Mouse (Mus musculus) embryonic facial prominence, embryonic 13.5 days (tissue): ENCODE data around the gene Fgfr2. TPM values are rescaled to one million over a fixed set of nuclear protein-coding genes. Genes with fewer than 3 reads are reported as not detected.
A peak's percentile ranks its signal among the peaks of the same experiment; 100 is the strongest.

Experiments used
- ATAC-seq: fragments of 200-750 bp; cut with Nextera tagmentation; 2 replicates; pipeline ENCODE4 v1.8.0; 2017; ENCODE audit warnings: low read depth; ENCODE audit not compliant: insufficient number of reproducible peaks, insufficient read depth, low FRiP score, low TSS enrichment
- H3K27ac ChIP-seq: fragments of 300-500 bp; sonication (generic); 2 replicates; pipeline ENCODE4 v1.5.1; 2015; ENCODE audit warnings: moderate library complexity, mild to moderate bottlenecking, inconsistent platforms
- H3K27me3 ChIP-seq: fragments of 300-500 bp; sonication (generic); 2 replicates; pipeline ENCODE4 v1.6.1; 2015; ENCODE audit warnings: mild to moderate bottlenecking, inconsistent platforms
- H3K36me3 ChIP-seq: fragments of 300-500 bp; sonication (generic); 2 replicates; pipeline ENCODE4 v1.6.1; 2015; ENCODE audit warnings: mild to moderate bottlenecking, inconsistent platforms
- H3K4me1 ChIP-seq: fragments of 300-500 bp; sonication (generic); 2 replicates; pipeline ENCODE4 v1.6.1; 2015; ENCODE audit warnings: inconsistent platforms
- H3K4me2 ChIP-seq: fragments of 300-500 bp; sonication (generic); 2 replicates; pipeline ENCODE4 v1.6.1; 2015; ENCODE audit warnings: moderate library complexity, mild to moderate bottlenecking, inconsistent platforms
- H3K4me3 ChIP-seq: fragments of 300-500 bp; sonication (generic); 2 replicates; pipeline ENCODE4 v1.5.1; 2015; ENCODE audit warnings: mild to moderate bottlenecking, inconsistent platforms
- H3K9ac ChIP-seq: fragments of 300-500 bp; sonication (generic); 2 replicates; pipeline ENCODE4 v1.6.1; 2015; ENCODE audit warnings: mild to moderate bottlenecking, inconsistent platforms
- H3K9me3 ChIP-seq: fragments of 300-500 bp; sonication (generic); 2 replicates; pipeline ENCODE4 v1.6.1; 2016; ENCODE audit warnings: inconsistent platforms
- WGBS: fragments of 180-500 bp; shearing (Covaris S2); methylation state at CpG from one replicate; pipeline ENCODE4 v1.1.7; 2015; ENCODE audit warnings: mixed read lengths; 5-methylcytosine and 5-hydroxymethylcytosine counted together
- polyA plus RNA-seq: library from polyadenylated mRNA; unstranded; fragments of >200 nt; fragmentation: Nextera tagmentation; extraction: Ambion mirVana; gene quantifications from 2 replicates; pipeline ENCODE4 v1.2.1, GENCODE M21; 2015

Fgfr2 gene
- polyA plus RNA-seq, 1 experiment from 2014 or later = 174 TPM

- no peak overlapping the region for H3K27ac ChIP-seq
- no peak for ATAC-seq
- H3K27me3 ChIP-seq = peaks cover 44% of the 10 kb centered on the region
- H3K9me3 ChIP-seq = no peaks in the 10 kb centered on the region
- H3K36me3 ChIP-seq = no peaks in the 10 kb centered on the region
- H3K4me3 ChIP-seq = no peak overlapping the region
- H3K4me2 ChIP-seq = no peak overlapping the region
- no peak overlapping the region for H3K9ac ChIP-seq
- WGBS = 78% methylated on average over 17 of the region's 17 CpGs
- H3K4me1 ChIP-seq = peaks cover 16% of the 10 kb centered on the region
These were observed 1494.8 kb downstream of the Fgfr2 start for GRCm38 (mm10) chr7:131628356-131628755.

- ATAC-seq = no peak
- H3K4me1 ChIP-seq = no peaks in the 10 kb centered on the region
- no peak overlapping the region for H3K4me2 ChIP-seq
- no peaks in the 10 kb centered on the region for H3K9me3 ChIP-seq
- H3K27me3 ChIP-seq = no peaks in the 10 kb centered on the region; the same call in 1 of the 2 replicates
- H3K9ac ChIP-seq = no peak overlapping the region
- no peak overlapping the region for H3K27ac ChIP-seq
- H3K36me3 ChIP-seq = no peaks in the 10 kb centered on the region
- WGBS = 31% methylated on average over 7 of the region's 7 CpGs
- H3K4me3 ChIP-seq = no peak overlapping the region
These were observed 1513.5 kb downstream of the Fgfr2 start for GRCm38 (mm10) chr7:131609677-131610076.

GRCm38 (mm10) chr7:131608049-131608448 lies 1515.1 kb downstream of the Fgfr2 start:
- H3K4me2 ChIP-seq = no peak overlapping the region
- no peaks in the 10 kb centered on the region for H3K9me3 ChIP-seq
- H3K9ac ChIP-seq = no peak overlapping the region
- H3K27me3 ChIP-seq = no peaks in the 10 kb centered on the region; the same call in 1 of the 2 replicates
- 91% methylated on average over 6 of the region's 6 CpGs for WGBS
- ATAC-seq = no peak
- no peak overlapping the region for H3K4me3 ChIP-seq
- H3K27ac ChIP-seq = no peak overlapping the region
- no peaks in the 10 kb centered on the region for H3K36me3 ChIP-seq
- H3K4me1 ChIP-seq = no peaks in the 10 kb centered on the region

GRCm38 (mm10) chr7:131605481-131605880 lies 1517.7 kb downstream of the Fgfr2 start:
- no peaks in the 10 kb centered on the region for H3K36me3 ChIP-seq
- 76% methylated on average over 4 of the region's 4 CpGs for WGBS

GRCm38 (mm10) chr7:131604946-131605345 lies 1518.2 kb downstream of the Fgfr2 start:
- peaks cover 6% of the 10 kb centered on the region for H3K27me3 ChIP-seq
- no peaks in the 10 kb centered on the region for H3K36me3 ChIP-seq
- 88% methylated on average over 10 of the region's 10 CpGs for WGBS
- no peak for ATAC-seq
- H3K9me3 ChIP-seq = no peaks in the 10 kb centered on the region
- peaks cover 4% of the 10 kb centered on the region; the same call in 1 of the 2 replicates for H3K4me1 ChIP-seq
- H3K4me2 ChIP-seq = no peak overlapping the region
- H3K4me3 ChIP-seq = no peak overlapping the region
- no peak overlapping the region for H3K9ac ChIP-seq
- H3K27ac ChIP-seq = no peak overlapping the region

More at GRCm38 (mm10) chr7:131605481-131605880, 1517.7 kb downstream of the Fgfr2 start:
- Histone ChIP-seq H3K27ac (no peak overlapping the region), H3K27me3 (peaks cover 6% of the 10 kb centered on the region; the same call in 1 of the 2 replicates), H3K9ac (no peak overlapping the region), H3K4me1 (peaks cover 4% of the 10 kb centered on the region; the same call in 1 of the 2 replicates), H3K4me3 (no peak overlapping the region), H3K4me2 (no peak overlapping the region), H3K9me3 (no peaks in the 10 kb centered on the region)
- ATAC-seq = no peak

- Histone ChIP-seq H3K9ac (no peak overlapping the region), H3K4me1 (peaks cover 8% of the 10 kb centered on the region), H3K4me2 (peak overlapping the region; percentile 22; the same call in 1 of the 2 replicates), H3K4me3 (no peak overlapping the region), H3K27ac (no peak overlapping the region), H3K9me3 (no peaks in the 10 kb centered on the region), H3K36me3 (no peaks in the 10 kb centered on the region), H3K27me3 (peaks cover 19% of the 10 kb centered on the region)
- 7% methylated on average over 10 of the region's 11 CpGs for WGBS
- ATAC-seq = no peak
These were observed 1520.0 kb downstream of the Fgfr2 start for GRCm38 (mm10) chr7:131603186-131603585.

- 64% methylated on average over 7 of the region's 7 CpGs for WGBS
- no peaks in the 10 kb centered on the region for H3K36me3 ChIP-seq
- H3K9ac ChIP-seq = no peak overlapping the region
- H3K4me2 ChIP-seq = no peak overlapping the region
- H3K27ac ChIP-seq = no peak overlapping the region
- H3K4me3 ChIP-seq = no peak overlapping the region
- peaks cover 27% of the 10 kb centered on the region for H3K27me3 ChIP-seq
- no peaks in the 10 kb centered on the region for H3K9me3 ChIP-seq
- peaks cover 13% of the 10 kb centered on the region for H3K4me1 ChIP-seq
- ATAC-seq = no peak
These were observed 1521.0 kb downstream of the Fgfr2 start for GRCm38 (mm10) chr7:131602106-131602505.

GRCm38 (mm10) chr7:131598483-131598824 lies 1524.7 kb downstream of the Fgfr2 start:
- Histone ChIP-seq H3K4me1 (peaks cover 13% of the 10 kb centered on the region), H3K4me3 (no peak overlapping the region), H3K27me3 (peaks cover 27% of the 10 kb centered on the region), H3K36me3 (no peaks in the 10 kb centered on the region), H3K9me3 (no peaks in the 10 kb centered on the region), H3K4me2 (peak overlapping the region; percentile 36; the same call in 1 of the 2 replicates), H3K9ac (peak overlapping the region; percentile 54; the same call in 1 of the 2 replicates), H3K27ac (no peak overlapping the region)
- WGBS = 11% methylated on average over 5 of the region's 5 CpGs
- ATAC-seq = no peak

GRCm38 (mm10) chr7:131597779-131598482 lies 1525.2 kb downstream of the Fgfr2 start:
- Histone ChIP-seq H3K27me3 (peaks cover 27% of the 10 kb centered on the region), H3K4me2 (peak overlapping the region; percentile 36; the same call in 1 of the 2 replicates), H3K9ac (peak overlapping the region; percentile 54; the same call in 1 of the 2 replicates), H3K36me3 (no peaks in the 10 kb centered on the region), H3K9me3 (no peaks in the 10 kb centered on the region), H3K4me1 (peaks cover 13% of the 10 kb centered on the region), H3K4me3 (no peak overlapping the region), H3K27ac (no peak overlapping the region)
- no peak for ATAC-seq
- WGBS = 12% methylated on average over 12 of the region's 12 CpGs

GRCm38 (mm10) chr7:131585551-131585950 lies 1537.6 kb downstream of the Fgfr2 start:
- H3K27me3 ChIP-seq = peaks cover 18% of the 10 kb centered on the region; the same call in 1 of the 2 replicates
- WGBS = 51% methylated on average over 5 of the region's 5 CpGs
- no peak overlapping the region for H3K4me2 ChIP-seq
- no peak overlapping the region for H3K27ac ChIP-seq
- H3K9ac ChIP-seq = no peak overlapping the region
- no peak overlapping the region for H3K4me3 ChIP-seq
- no peaks in the 10 kb centered on the region for H3K36me3 ChIP-seq
- ATAC-seq = no peak
- 0 out of 2 replicates have a peak, but pooled peaks cover 3% of the 10 kb centered on the region for H3K4me1 ChIP-seq
- no peaks in the 10 kb centered on the region for H3K9me3 ChIP-seq

GRCm38 (mm10) chr7:131582178-131582577 lies 1541.0 kb downstream of the Fgfr2 start:
- no peaks in the 10 kb centered on the region for H3K9me3 ChIP-seq
- 68% methylated on average over 9 of the region's 9 CpGs for WGBS
- no peak for ATAC-seq
- peaks cover 18% of the 10 kb centered on the region; the same call in 1 of the 2 replicates for H3K27me3 ChIP-seq
- no peaks in the 10 kb centered on the region for H3K36me3 ChIP-seq
- no peak overlapping the region for H3K4me3 ChIP-seq
- H3K4me2 ChIP-seq = no peak overlapping the region
- no peak overlapping the region for H3K27ac ChIP-seq
- no peak overlapping the region for H3K9ac ChIP-seq
- 0 out of 2 replicates have a peak, but pooled peaks cover 3% of the 10 kb centered on the region for H3K4me1 ChIP-seq

GRCm38 (mm10) chr7:131575246-131575645 lies 1547.9 kb downstream of the Fgfr2 start:
- ATAC-seq = no peak
- no peak overlapping the region for H3K9ac ChIP-seq
- H3K4me1 ChIP-seq = no peaks in the 10 kb centered on the region
- H3K27ac ChIP-seq = no peak overlapping the region
- H3K4me3 ChIP-seq = no peak overlapping the region
- no peak overlapping the region for H3K4me2 ChIP-seq
- no peaks in the 10 kb centered on the region for H3K27me3 ChIP-seq
- 73% methylated on average over 6 of the region's 6 CpGs for WGBS
- peaks cover 31% of the 10 kb centered on the region for H3K36me3 ChIP-seq
- H3K9me3 ChIP-seq = no peaks in the 10 kb centered on the region
